In the genomic region with DNA sequence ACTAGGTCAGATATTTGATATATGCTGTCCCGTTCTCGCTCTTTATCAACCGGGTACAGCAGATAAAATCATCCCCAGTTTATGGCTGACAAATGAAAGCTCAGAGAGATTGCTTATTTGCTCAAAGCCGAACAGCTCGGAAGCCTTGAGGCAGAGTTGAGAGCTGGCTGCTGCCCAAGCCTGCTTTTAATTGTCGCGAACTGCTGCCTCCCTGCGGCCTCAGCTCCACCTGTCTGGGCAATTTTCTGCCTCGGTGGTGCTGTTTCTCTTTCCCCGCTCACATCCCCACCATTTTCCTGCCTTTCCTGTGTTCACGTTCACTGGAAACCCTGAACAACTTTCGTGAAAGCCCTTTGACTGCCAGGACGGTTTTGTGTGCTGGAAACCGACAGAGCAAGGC, we compare ENCODE assay signal across 8 mouse cellular contexts. TPM values are rescaled to one million over a fixed set of nuclear protein-coding genes. Genes with fewer than 3 reads are reported as not detected.
DNase-seq lines count a peak whose midpoint lies in the region; ATAC-seq and TF ChIP-seq lines count a peak whose summit lies in the region.
"Had no signal": no experiment of that assay in that cellular context is flagged by ENCODE, and none has a peak within 500 bp of the region (broad histone marks: within the 10 kb centered on the region; RNA-seq: fewer than 3 reads in every experiment).

No protein-coding gene starts in this region.

- 0 out of 2 replicates have a peak, but pooled peaks cover 3% of the 10 kb centered on the region for H3K36me3 ChIP-seq in midbrain, postnatal 0 days (ENCODE audit: insufficient read depth, low read length)
- H3K36me3 ChIP-seq in midbrain, embryonic 10.5 days = no peaks in the 10 kb centered on the region
- no peaks in the 10 kb centered on the region for H3K36me3 ChIP-seq in forebrain, embryonic 13.5 days (ENCODE audit: poor library complexity, severe bottlenecking)
- H3K36me3 ChIP-seq: stomach, embryonic 15.5 days had no signal

- TF ChIP-seq CTCF in midbrain, postnatal 0 days (IDR thresholded peaks at IDR 0.05) = peak; percentile 50

- H3K4me2 ChIP-seq in midbrain, postnatal 0 days (ENCODE audit: low read depth, low read length, poor library complexity, severe bottlenecking) = no peak overlapping the region
- peak overlapping the region; percentile 24; the same call in 1 of the 2 replicates for H3K4me2 ChIP-seq in forebrain, embryonic 13.5 days
- H3K4me2 ChIP-seq: stomach, embryonic 15.5 days had no signal

- H3K4me1 ChIP-seq in midbrain, postnatal 0 days (ENCODE audit: insufficient read depth, low read length) = no peaks in the 10 kb centered on the region; the same call in 1 of the 2 replicates
- H3K4me1 ChIP-seq in midbrain, embryonic 10.5 days = peaks cover 22% of the 10 kb centered on the region
- peaks cover 37% of the 10 kb centered on the region for H3K4me1 ChIP-seq in forebrain, embryonic 13.5 days

- no peaks in the 10 kb centered on the region for H3K27me3 ChIP-seq in midbrain, postnatal 0 days (ENCODE audit: insufficient read depth, low read length)
- H3K27me3 ChIP-seq in midbrain, embryonic 10.5 days (ENCODE audit: low read depth, poor library complexity, severe bottlenecking) = peaks cover 5% of the 10 kb centered on the region; the same call in 1 of the 2 replicates
- no peaks in the 10 kb centered on the region for H3K27me3 ChIP-seq in forebrain, embryonic 13.5 days
- H3K27me3 ChIP-seq: stomach, embryonic 15.5 days had no signal

- no peak for ATAC-seq in midbrain, postnatal 0 days (ENCODE audit: low FRiP score)
- 0 out of 2 replicates have a peak, but pooled peaks have one; percentile 33 for ATAC-seq in forebrain, embryonic 13.5 days

- no peak overlapping the region for H3K9ac ChIP-seq in midbrain, postnatal 0 days (replicated peaks; ENCODE audit: low read length, poor library complexity, severe bottlenecking)
- H3K9ac ChIP-seq in forebrain, embryonic 13.5 days = no peak overlapping the region; the same call in 1 of the 2 replicates
- H3K9ac ChIP-seq: stomach, embryonic 15.5 days had no signal

- H3K4me3 ChIP-seq in midbrain, postnatal 0 days (ENCODE audit: low read depth, low read length) = no peak overlapping the region
- H3K4me3 ChIP-seq in midbrain, embryonic 10.5 days = no peak overlapping the region
- no peak overlapping the region for H3K4me3 ChIP-seq in forebrain, embryonic 13.5 days
- H3K4me3 ChIP-seq: stomach, embryonic 15.5 days had no signal

- no peak overlapping the region for H3K27ac ChIP-seq in midbrain, postnatal 0 days (ENCODE audit: low read depth, low read length)
- H3K27ac ChIP-seq in midbrain, embryonic 10.5 days (replicated peaks) = no peak overlapping the region
- H3K27ac ChIP-seq in forebrain, embryonic 13.5 days = peak overlapping the region; percentile 59
- H3K27ac ChIP-seq: stomach, embryonic 15.5 days had no signal

- H3K9me3 ChIP-seq in midbrain, postnatal 0 days (ENCODE audit: low read length) = no peaks in the 10 kb centered on the region
- no peaks in the 10 kb centered on the region for H3K9me3 ChIP-seq in midbrain, embryonic 10.5 days (replicated peaks)
- no peaks in the 10 kb centered on the region for H3K9me3 ChIP-seq in forebrain, embryonic 13.5 days (replicated peaks)
- H3K9me3 ChIP-seq: stomach, embryonic 15.5 days had no signal

- DNase-seq in midbrain, postnatal 0 days (ENCODE audit: low spot score) = peak; percentile 72
- no peak for DNase-seq in midbrain, embryonic 10.5 days (ENCODE audit: low spot score)
- peak; percentile 72 for DNase-seq in cerebellum, adult 11-12 months
- peak; percentile 59 to 82 for DNase-seq in kidney, postnatal 36 days
- peak; percentile 61 for DNase-seq in lung, postnatal 25 days (ENCODE audit: low spot score)
- DNase-seq in B cell, adult 2 months = no peak

- WGBS in midbrain, postnatal 0 days = 30% methylated on average over 14 of the region's 14 CpGs
- 52% methylated on average over 14 of the region's 14 CpGs for WGBS in midbrain, embryonic 10.5 days
- WGBS in forebrain, embryonic 13.5 days = 24% methylated on average over 14 of the region's 14 CpGs

RNA-seq across cellular contexts. Expression of a gene that starts 39.8 kb away (rescaled TPM):
- total RNA-seq in midbrain, postnatal 0 days (2014; rRNA removed) = 261 and 263 TPM in 2 replicates
- polyA plus RNA-seq in midbrain, postnatal 0 days (2015; fragmentation: Nextera tagmentation; extraction: Ambion mirVana) = 12.7 and 12.9 TPM in 2 replicates
- 1.3 and 1.8 TPM in 2 replicates for polyA plus RNA-seq in midbrain, embryonic 10.5 days (2016; fragmentation: Nextera tagmentation; extraction: Ambion mirVana)
- polyA plus RNA-seq in forebrain, embryonic 13.5 days (2015; fragmentation: Nextera tagmentation; extraction: Ambion mirVana) = 5.3 and 7.1 TPM in 2 replicates

Comparison
In these comparisons a context has a peak if more than half of its experiments do, and no peak if none do; other contexts are left out.
1. DNase-seq: peak in midbrain, postnatal 0 days (single experiment), cerebellum, adult 11-12 months (single experiment), kidney, postnatal 36 days (2 of 2) and lung, postnatal 25 days (single experiment); none in midbrain, embryonic 10.5 days (single experiment) and B cell, adult 2 months (0 of 2).